Comparison of ENCODE assay signal across 9 mouse cellular contexts in the genomic region with DNA sequence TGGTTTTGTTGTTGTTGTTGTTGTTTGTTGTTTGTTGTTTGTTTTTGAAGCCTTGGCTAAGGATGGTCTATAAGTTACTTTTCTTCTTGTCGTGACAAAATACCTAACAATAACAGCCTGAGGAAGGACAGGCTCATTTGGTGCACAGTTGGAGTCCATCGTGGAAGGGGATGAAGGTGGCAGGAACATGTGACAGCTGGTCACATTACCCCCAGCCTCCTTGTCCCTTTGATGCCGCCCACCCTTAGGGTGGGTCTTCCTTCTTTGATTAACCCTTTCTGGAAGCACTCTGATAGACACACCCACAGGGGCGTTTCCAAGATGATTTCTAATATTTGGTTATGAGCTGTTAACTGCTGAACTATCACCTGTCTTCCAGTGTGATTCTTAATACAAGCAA. TPM values are rescaled to one million over a fixed set of nuclear protein-coding genes. Genes with fewer than 3 reads are reported as not detected.
DNase-seq lines count a peak whose midpoint lies in the region; ATAC-seq and TF ChIP-seq lines count a peak whose summit lies in the region.
"Had no signal": no experiment of that assay in that cellular context is flagged by ENCODE, and none has a peak within 500 bp of the region (broad histone marks: within the 10 kb centered on the region; RNA-seq: fewer than 3 reads in every experiment).

No protein-coding gene starts in this region.

- 43% methylated on average over 4 of the region's 4 CpGs for WGBS in embryonic facial prominence, embryonic 11.5 days
- 47% methylated on average over 4 of the region's 4 CpGs for WGBS in embryonic facial prominence, embryonic 10.5 days
- WGBS in lung, embryonic 14.5 days = 19% methylated on average over 4 of the region's 4 CpGs
- whole genome bisulfite sequencing in forebrain, embryonic 16.5 days = 37% methylated on average over 4 of the region's 4 CpGs
- WGBS in limb, embryonic 13.5 days = 31% methylated on average over 4 of the region's 4 CpGs

- peak; percentile 63 for ATAC-seq in embryonic facial prominence, embryonic 11.5 days (replicated peaks; ENCODE audit: insufficient number of reproducible peaks, low FRiP score, low TSS enrichment, low read depth)
- peak; percentile 72; the same call in 1 of the 2 replicates for ATAC-seq in lung, embryonic 14.5 days (ENCODE audit: insufficient read depth)
- peak; percentile 43; the same call in 1 of the 2 replicates for ATAC-seq in forebrain, embryonic 16.5 days
- ATAC-seq in limb, embryonic 13.5 days (ENCODE audit: low FRiP score, low read depth) = peak; percentile 8; the same call in 1 of the 2 replicates

- no peak overlapping the region for H3K4me3 ChIP-seq in embryonic facial prominence, embryonic 11.5 days (ENCODE audit: low read depth, low read length)
- H3K4me3 ChIP-seq in embryonic facial prominence, embryonic 10.5 days = no peak overlapping the region
- H3K4me3 ChIP-seq in lung, embryonic 14.5 days (ENCODE audit: low read depth, low read length) = no peak overlapping the region
- no peak overlapping the region for H3K4me3 ChIP-seq in forebrain, embryonic 16.5 days (replicated peaks; ENCODE audit: low read length)
- no peak overlapping the region for H3K4me3 ChIP-seq in limb, embryonic 13.5 days
- H3K4me3 ChIP-seq: embryonic facial prominence, embryonic 13.5 days had no signal

- H3K9me3 ChIP-seq in embryonic facial prominence, embryonic 11.5 days (replicated peaks; ENCODE audit: control insufficient read depth, low read length) = no peaks in the 10 kb centered on the region
- no peaks in the 10 kb centered on the region for H3K9me3 ChIP-seq in embryonic facial prominence, embryonic 10.5 days
- H3K9me3 ChIP-seq in lung, embryonic 14.5 days (ENCODE audit: low read depth, low read length) = no peaks in the 10 kb centered on the region
- 0 out of 2 replicates have a peak, but pooled peaks cover 4% of the 10 kb centered on the region for H3K9me3 ChIP-seq in forebrain, embryonic 16.5 days (ENCODE audit: control insufficient read depth, low read length)
- no peaks in the 10 kb centered on the region for H3K9me3 ChIP-seq in limb, embryonic 13.5 days
- H3K9me3 ChIP-seq: embryonic facial prominence, embryonic 13.5 days had no signal

- no peaks in the 10 kb centered on the region for H3K4me1 ChIP-seq in embryonic facial prominence, embryonic 11.5 days (ENCODE audit: control insufficient read depth, insufficient read depth, low read length)
- H3K4me1 ChIP-seq in embryonic facial prominence, embryonic 10.5 days = no peaks in the 10 kb centered on the region; the same call in 1 of the 2 replicates
- H3K4me1 ChIP-seq in lung, embryonic 14.5 days (ENCODE audit: insufficient read depth) = no peaks in the 10 kb centered on the region
- H3K4me1 ChIP-seq in forebrain, embryonic 16.5 days (replicated peaks; ENCODE audit: control insufficient read depth, insufficient read depth, low read length) = no peaks in the 10 kb centered on the region
- H3K4me1 ChIP-seq in limb, embryonic 13.5 days = peaks cover 8% of the 10 kb centered on the region
- H3K4me1 ChIP-seq: embryonic facial prominence, embryonic 13.5 days had no signal

- TF ChIP-seq CTCF in lung, embryonic 14.5 days (IDR thresholded peaks at IDR 0.05; ENCODE audit: low read depth) = no peak

- H3K4me2 ChIP-seq in embryonic facial prominence, embryonic 11.5 days (ENCODE audit: low read depth, low read length) = no peak overlapping the region
- no peak overlapping the region for H3K4me2 ChIP-seq in lung, embryonic 14.5 days
- no peak overlapping the region for H3K4me2 ChIP-seq in forebrain, embryonic 16.5 days (ENCODE audit: low read length)
- no peak overlapping the region for H3K4me2 ChIP-seq in limb, embryonic 13.5 days (replicated peaks)
- H3K4me2 ChIP-seq: embryonic facial prominence, embryonic 13.5 days had no signal

- no peak overlapping the region for H3K9ac ChIP-seq in embryonic facial prominence, embryonic 11.5 days (replicated peaks; ENCODE audit: low read length)
- no peak overlapping the region for H3K9ac ChIP-seq in lung, embryonic 14.5 days
- no peak overlapping the region for H3K9ac ChIP-seq in forebrain, embryonic 16.5 days (replicated peaks; ENCODE audit: low read depth, low read length)
- no peak overlapping the region for H3K9ac ChIP-seq in limb, embryonic 13.5 days
- H3K9ac ChIP-seq: embryonic facial prominence, embryonic 13.5 days had no signal

- H3K36me3 ChIP-seq in embryonic facial prominence, embryonic 11.5 days (replicated peaks; ENCODE audit: control insufficient read depth, insufficient read depth, low read depth, low read length) = no peaks in the 10 kb centered on the region
- H3K36me3 ChIP-seq in embryonic facial prominence, embryonic 10.5 days (replicated peaks) = no peaks in the 10 kb centered on the region
- no peaks in the 10 kb centered on the region for H3K36me3 ChIP-seq in lung, embryonic 14.5 days (ENCODE audit: insufficient read depth)
- no peaks in the 10 kb centered on the region for H3K36me3 ChIP-seq in forebrain, embryonic 16.5 days (ENCODE audit: control insufficient read depth, insufficient read depth)
- no peaks in the 10 kb centered on the region for H3K36me3 ChIP-seq in limb, embryonic 13.5 days
- H3K36me3 ChIP-seq: embryonic facial prominence, embryonic 13.5 days had no signal

- no peaks in the 10 kb centered on the region for H3K27me3 ChIP-seq in embryonic facial prominence, embryonic 11.5 days (ENCODE audit: control insufficient read depth, insufficient read depth, low read length)
- no peaks in the 10 kb centered on the region for H3K27me3 ChIP-seq in embryonic facial prominence, embryonic 10.5 days (replicated peaks; ENCODE audit: low read depth, poor library complexity, severe bottlenecking)
- H3K27me3 ChIP-seq in lung, embryonic 14.5 days (ENCODE audit: insufficient read depth, low read length) = no peaks in the 10 kb centered on the region
- H3K27me3 ChIP-seq in forebrain, embryonic 16.5 days (replicated peaks; ENCODE audit: control insufficient read depth, insufficient read depth, low read length) = no peaks in the 10 kb centered on the region
- no peaks in the 10 kb centered on the region for H3K27me3 ChIP-seq in limb, embryonic 13.5 days
- H3K27me3 ChIP-seq: embryonic facial prominence, embryonic 13.5 days had no signal

- DNase-seq in embryonic facial prominence, embryonic 11.5 days (ENCODE audit: low spot score) = no peak
- DNase-seq in embryonic facial prominence, embryonic 10.5 days (ENCODE audit: low spot score) = no peak
- DNase-seq in lung, embryonic 14.5 days = no peak
- no peak for DNase-seq in lung, postnatal 25 days (ENCODE audit: low spot score)
- DNase-seq in cerebellum, adult 8-10 months = no peak
- no peak for DNase-seq in layer of hippocampus, adult 9-11 months

- H3K27ac ChIP-seq in embryonic facial prominence, embryonic 11.5 days (replicated peaks; ENCODE audit: low read depth, low read length) = no peak overlapping the region
- H3K27ac ChIP-seq in embryonic facial prominence, embryonic 10.5 days (replicated peaks) = no peak overlapping the region
- no peak overlapping the region for H3K27ac ChIP-seq in lung, embryonic 14.5 days (ENCODE audit: low read depth)
- no peak overlapping the region for H3K27ac ChIP-seq in forebrain, embryonic 16.5 days (ENCODE audit: low read length)
- no peak overlapping the region for H3K27ac ChIP-seq in limb, embryonic 13.5 days
- H3K27ac ChIP-seq: embryonic facial prominence, embryonic 13.5 days had no signal

RNA-seq across cellular contexts. Expression of gene Efcab2, which starts 58.3 kb away (rescaled TPM):
- 5.2 and 6.3 TPM in 2 replicates for polyA plus RNA-seq in embryonic facial prominence, embryonic 11.5 days (2014; fragmentation: Nextera tagmentation; extraction: Ambion mirVana)
- polyA plus RNA-seq in embryonic facial prominence, embryonic 10.5 days (2016; fragmentation: Nextera tagmentation; extraction: Ambion mirVana) = 4.6 and 5.5 TPM in 2 replicates
- 3.3 and 6.2 TPM in 2 replicates for polyA plus RNA-seq in lung, embryonic 14.5 days (2014; fragmentation: Nextera tagmentation; extraction: Ambion mirVana)
- polyA plus RNA-seq in forebrain, embryonic 16.5 days (2015; fragmentation: Nextera tagmentation; extraction: Ambion mirVana) = 7.1 TPM in 2 replicates
- 4.8 and 4.9 TPM in 2 replicates for polyA plus RNA-seq in limb, embryonic 13.5 days (2015; fragmentation: Nextera tagmentation; extraction: Ambion mirVana)

Comparison
In these comparisons a context has a peak if more than half of its experiments do, and no peak if none do; other contexts are left out.
1. ATAC-seq: peak in every context shown above with its lines; median percentile 72 in lung, embryonic 14.5 days; 63 in embryonic facial prominence, embryonic 11.5 days; 43 in forebrain, embryonic 16.5 days; 8 in limb, embryonic 13.5 days.